Mouse (Mus musculus) spleen, adult 2 months (tissue): ENCODE results near the gene Gtf2e1. TPM values are rescaled to one million over a fixed set of nuclear protein-coding genes. Genes with fewer than 3 reads are reported as not detected.

Experiments
- DNase-seq, 2 experiments: peaks; one replicate each; pipeline versions ENCODE4 v3.0.0 to v3.0.0-alpha.2; 2012 to 2021; ENCODE audit warnings: low spot score in 2 of 2, low read depth in 1 of 2
- H3K27ac ChIP-seq: fragments of 200-500 bp; 2 replicates; pipeline ENCODE4 v1.5.1; 2012; ENCODE audit warnings: low read length, inconsistent platforms; ENCODE audit not compliant: insufficient read depth
- H3K27me3 ChIP-seq: fragments of 200-500 bp; 2 replicates; pipeline ENCODE4 v1.6.1; 2012; ENCODE audit warnings: mild to moderate bottlenecking, moderate library complexity, low read length, inconsistent platforms; ENCODE audit not compliant: control insufficient read depth, insufficient read depth
- H3K36me3 ChIP-seq: fragments of 200-500 bp; 2 replicates; pipeline ENCODE4 v1.6.1; 2012; ENCODE audit warnings: mild to moderate bottlenecking, low read length, inconsistent platforms; ENCODE audit not compliant: control insufficient read depth, insufficient read depth
- H3K4me1 ChIP-seq: fragments of 200-500 bp; 2 replicates; pipeline ENCODE4 v1.6.1; 2011; ENCODE audit warnings: inconsistent platforms; ENCODE audit not compliant: control insufficient read depth, insufficient read depth, insufficient read length
- H3K4me3 ChIP-seq: fragments of 200-500 bp; 2 replicates; pipeline ENCODE4 v1.5.1; 2011; ENCODE audit warnings: mild to moderate bottlenecking, inconsistent platforms; ENCODE audit not compliant: insufficient read depth, insufficient read length; ENCODE audit errors: extremely low read depth
- CTCF ChIP-seq: fragments of 200-500 bp; IDR thresholded peaks from 2 replicates; pipeline ENCODE4 v1.5.1; 2011; ENCODE audit warnings: mild to moderate bottlenecking, inconsistent platforms; ENCODE audit not compliant: insufficient read depth, insufficient read length, insufficient replicate concordance; ENCODE audit errors: extremely low read depth
- POLR2A ChIP-seq: fragments of 200-500 bp; IDR thresholded peaks from 2 replicates; pipeline ENCODE4 v1.6.1; 2011; ENCODE audit warnings: low read depth, low read length, inconsistent platforms
- WGBS: fragments of 180-500 bp; shearing (Covaris S2); methylation state at CpG from one replicate; pipeline ENCODE4 v1.1.7; 2018; 5-methylcytosine and 5-hydroxymethylcytosine counted together
- polyA plus RNA-seq: library from polyadenylated mRNA; depleted of rRNA; stranded (reverse); fragments of >200 nt; gene quantifications from 2 replicates; pipeline ENCODE4 v1.2.3, GENCODE M21; 2012; rRNA removed

The Gtf2e1 gene
- polyA plus RNA-seq, 1 experiment = 3.7 TPM

DNA sequence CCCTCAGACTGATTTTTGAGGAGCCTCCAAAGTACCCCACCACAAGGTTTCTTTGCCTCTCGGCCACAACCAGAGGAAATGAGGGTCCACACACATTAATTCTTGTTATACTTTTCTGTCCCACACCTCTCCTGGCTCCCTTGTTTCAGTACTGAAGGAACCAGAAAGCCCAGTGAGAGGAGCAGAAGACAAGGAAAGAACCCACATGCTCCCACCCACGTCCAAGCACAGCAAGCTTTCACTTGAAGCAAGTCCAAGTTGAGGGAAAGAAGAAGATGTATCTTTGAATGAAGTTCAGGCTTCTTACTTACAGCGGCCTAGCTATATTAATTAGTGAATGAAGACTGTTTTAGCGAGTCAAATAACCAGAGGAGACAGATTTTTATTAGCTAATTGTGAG is 76.7 kb downstream of the Gtf2e1 start:
- WGBS = 82% methylated on average over 4 of the region's 4 CpGs
- no peaks in the 10 kb centered on the region for H3K27me3 ChIP-seq

DNA sequence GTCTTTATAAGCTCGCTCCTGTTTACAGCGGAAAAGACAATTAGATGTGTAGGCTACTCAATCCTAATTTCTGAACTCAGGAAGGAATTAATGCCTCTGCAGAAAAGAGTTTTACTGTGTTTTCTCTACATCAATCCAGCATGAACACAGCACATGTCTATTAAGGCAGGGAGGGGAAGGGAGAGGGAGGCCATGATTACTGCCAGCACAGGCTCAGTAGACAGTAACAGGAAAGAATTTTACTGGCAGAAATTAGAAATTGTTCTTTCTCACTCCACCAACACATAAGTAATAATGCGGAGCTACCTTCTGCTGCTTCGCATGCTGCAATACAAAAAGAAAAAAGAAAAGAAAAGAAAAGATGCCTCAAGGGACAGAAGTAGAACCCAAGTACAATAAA is 78.0 kb downstream of the Gtf2e1 start:
- TF ChIP-seq POLR2A (no peak), CTCF (no peak)
- Histone ChIP-seq H3K4me3 (no peak overlapping the region), H3K27ac (no peak overlapping the region), H3K36me3 (no peaks in the 10 kb centered on the region), H3K27me3 (no peaks in the 10 kb centered on the region), H3K4me1 (no peaks in the 10 kb centered on the region)
- 89% methylated on average over 4 of the region's 4 CpGs for WGBS
- no peak for DNase-seq

More for the DNA sequence above, 76.7 kb downstream of the Gtf2e1 start:
- DNase-seq = no peak
- no peaks in the 10 kb centered on the region for H3K36me3 ChIP-seq
- no peak overlapping the region for H3K27ac ChIP-seq
- H3K4me3 ChIP-seq = no peak overlapping the region
- TF ChIP-seq POLR2A (no peak), CTCF (no peak)
- no peaks in the 10 kb centered on the region for H3K4me1 ChIP-seq

Other genes starting within 250 kb of the Gtf2e1 start
- gene Stxbp5l, start 154.8 kb downstream of the Gtf2e1 start, polyA plus RNA-seq = not detected in 2 replicates
- gene Rabl3, start 96 bp upstream of the Gtf2e1 start, polyA plus RNA-seq = 0.83 and 0.94 TPM in 2 replicates
- gene Hgd, start 40.4 kb upstream of the Gtf2e1 start, polyA plus RNA-seq = 0.08 and 0.09 TPM in 2 replicates
- 16.0 and 33.0 TPM in 2 replicates for gene Ndufb4, start 114.7 kb upstream of the Gtf2e1 start, polyA plus RNA-seq
- 10.3 and 11.5 TPM in 2 replicates for gene Fstl1, start 237.1 kb upstream of the Gtf2e1 start, polyA plus RNA-seq